Mouse (Mus musculus) erythroblast, embryonic 14.5 days (primary cell): ENCODE results near the gene Fntb.

Experiments
- GATA1 ChIP-seq: IDR thresholded peaks from 2 replicates; pipeline ENCODE4 v1.6.1; 2012; ENCODE audit warnings: low read length, inconsistent platforms, mixed read lengths
- TAL1 ChIP-seq: IDR thresholded peaks from 3 replicates; pipeline ENCODE4 v1.6.1; 2012; ENCODE audit warnings: low read length, inconsistent platforms, mixed read lengths

- TF ChIP-seq GATA1 (no peak), TAL1 (no peak)
These were observed 161.1 kb downstream of the Fntb start for GRCm38 (mm10) chr12:76926338-76926945.
